Mouse (Mus musculus): Measurements from ENCODE around the gene Slc31a1. TPM values are rescaled to one million over a fixed set of nuclear protein-coding genes. Genes with fewer than 3 reads are reported as not detected.

The Slc31a1 gene
- polyA plus RNA-seq, 1 experiment from 2014 or later: 48.9 TPM

DNA sequence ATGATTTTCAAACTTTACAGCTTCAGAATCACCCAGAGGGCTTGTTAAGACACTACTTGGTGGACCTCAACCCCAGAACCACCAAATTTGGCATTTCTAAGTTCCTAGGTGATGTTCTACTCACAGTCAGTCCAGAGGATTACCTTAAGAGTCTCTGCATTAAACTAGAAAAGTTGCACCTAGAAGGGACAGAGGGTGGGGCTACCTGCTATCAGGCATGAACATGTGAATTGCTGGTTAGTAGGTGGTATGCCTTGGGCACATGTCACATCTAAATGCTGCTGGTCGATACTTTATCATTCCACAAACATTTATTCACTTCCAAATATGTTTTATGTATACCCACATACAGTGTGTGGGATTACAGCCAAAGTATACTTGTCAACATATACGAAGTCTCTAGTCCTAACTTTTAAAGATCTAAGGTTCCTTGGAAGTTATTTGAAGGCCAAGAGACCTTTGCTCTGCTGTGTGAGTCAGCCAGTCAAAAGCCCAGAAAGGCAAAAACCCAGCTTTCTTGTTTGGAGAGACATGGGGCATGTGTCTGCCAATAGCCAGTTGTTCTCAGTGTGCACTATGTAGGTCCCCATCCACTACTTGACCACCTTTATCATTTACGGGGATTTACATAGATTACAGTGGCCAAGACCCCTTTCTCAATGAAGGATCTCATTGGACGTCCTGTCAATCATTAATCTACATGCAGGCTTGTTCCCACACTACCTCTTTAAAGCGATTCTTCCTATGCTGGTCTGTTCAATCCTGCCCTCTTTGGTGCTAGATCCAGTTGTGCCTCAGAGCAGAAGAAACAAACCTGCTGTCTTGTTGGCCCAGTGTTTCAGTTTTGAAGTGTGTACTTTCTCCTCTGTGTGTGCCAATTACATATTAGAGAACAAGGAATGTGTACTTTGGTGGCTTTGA is 29.3 kb downstream of the Slc31a1 start:
- Histone ChIP-seq H3K27me3 (ENCODE audit: control insufficient read depth, insufficient read depth, low read length) (no peaks in the 10 kb centered on the region), H3K36me3 (replicated peaks; ENCODE audit: control insufficient read depth, insufficient read depth) (peaks cover 68% of the 10 kb centered on the region), H3K27ac (no peak overlapping the region), H3K9me3 (ENCODE audit: control insufficient read depth, low read length) (no peaks in the 10 kb centered on the region), H3K4me3 (replicated peaks; ENCODE audit: low read length) (no peak overlapping the region), H3K4me2 (replicated peaks) (no peak overlapping the region), H3K9ac (no peak overlapping the region), H3K4me1 (replicated peaks; ENCODE audit: control insufficient read depth, insufficient read depth, low read length) (no peaks in the 10 kb centered on the region)
- DNase-seq (ENCODE audit: low spot score) (no peak), ATAC-seq (ENCODE audit: low FRiP score) (no peak)
- 91% methylated on average over 5 of the region's 5 CpGs for WGBS

DNA sequence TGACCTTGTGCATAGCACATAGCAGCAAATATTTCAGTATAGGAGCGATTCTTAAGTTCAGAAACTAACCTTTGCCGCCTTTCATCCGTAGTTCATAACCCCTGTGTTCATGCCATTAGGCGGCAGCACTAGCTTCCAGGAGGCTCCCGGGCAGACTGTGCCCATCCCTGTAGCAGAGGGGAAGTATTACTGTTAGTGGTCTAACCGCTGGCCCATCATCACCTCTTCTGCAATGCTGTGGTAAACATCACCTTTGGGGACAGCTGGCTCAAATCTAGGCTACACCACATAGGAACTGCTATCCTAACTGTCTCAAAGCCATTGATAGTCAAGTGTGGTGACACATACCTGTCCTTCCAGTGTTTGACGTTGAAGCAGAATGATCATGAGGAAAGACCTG is 31.4 kb downstream of the Slc31a1 start:
- Histone ChIP-seq H3K4me1 (replicated peaks; ENCODE audit: control insufficient read depth, insufficient read depth, low read length) (no peaks in the 10 kb centered on the region), H3K27me3 (ENCODE audit: control insufficient read depth, insufficient read depth, low read length) (no peaks in the 10 kb centered on the region), H3K36me3 (replicated peaks; ENCODE audit: control insufficient read depth, insufficient read depth) (peaks cover 83% of the 10 kb centered on the region), H3K9ac (no peak overlapping the region), H3K27ac (no peak overlapping the region), H3K4me2 (replicated peaks) (no peak overlapping the region), H3K4me3 (replicated peaks; ENCODE audit: low read length) (no peak overlapping the region), H3K9me3 (ENCODE audit: control insufficient read depth, low read length) (no peaks in the 10 kb centered on the region)
- no peak for ATAC-seq (ENCODE audit: low FRiP score)
- WGBS: 92% methylated on average over 7 of the region's 7 CpGs
- no peak for DNase-seq (ENCODE audit: low spot score)

DNA sequence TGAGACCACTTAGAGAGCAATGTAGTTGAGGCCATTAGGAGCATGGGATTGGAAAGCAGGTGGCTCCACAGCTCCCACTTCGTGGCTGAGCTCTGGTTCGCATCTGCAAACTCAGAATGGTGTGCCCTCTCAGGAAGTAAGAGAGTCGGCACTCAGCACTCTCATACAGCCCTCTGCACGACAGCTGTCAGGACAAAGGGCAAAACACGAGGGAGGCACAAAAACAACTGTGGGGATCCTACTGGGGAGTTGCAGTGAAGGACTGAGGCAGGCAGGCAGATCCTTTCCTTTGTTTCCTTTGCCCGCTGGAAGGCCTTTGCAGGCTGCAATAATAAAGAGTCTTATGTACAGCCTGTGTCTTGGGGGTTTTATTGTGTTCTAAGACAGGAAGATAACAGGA is 32.9 kb downstream of the Slc31a1 start:
- WGBS: 15% methylated on average over 6 of the region's 6 CpGs
- ATAC-seq (ENCODE audit: low FRiP score) (no peak), DNase-seq (ENCODE audit: low spot score) (no peak)
- Histone ChIP-seq H3K27ac (no peak overlapping the region), H3K9me3 (ENCODE audit: control insufficient read depth, low read length) (no peaks in the 10 kb centered on the region), H3K4me1 (replicated peaks; ENCODE audit: control insufficient read depth, insufficient read depth, low read length) (no peaks in the 10 kb centered on the region), H3K27me3 (ENCODE audit: control insufficient read depth, insufficient read depth, low read length) (no peaks in the 10 kb centered on the region), H3K36me3 (replicated peaks; ENCODE audit: control insufficient read depth, insufficient read depth) (peaks cover 86% of the 10 kb centered on the region), H3K4me2 (replicated peaks) (no peak overlapping the region), H3K4me3 (replicated peaks; ENCODE audit: low read length) (no peak overlapping the region), H3K9ac (no peak overlapping the region)

DNA sequence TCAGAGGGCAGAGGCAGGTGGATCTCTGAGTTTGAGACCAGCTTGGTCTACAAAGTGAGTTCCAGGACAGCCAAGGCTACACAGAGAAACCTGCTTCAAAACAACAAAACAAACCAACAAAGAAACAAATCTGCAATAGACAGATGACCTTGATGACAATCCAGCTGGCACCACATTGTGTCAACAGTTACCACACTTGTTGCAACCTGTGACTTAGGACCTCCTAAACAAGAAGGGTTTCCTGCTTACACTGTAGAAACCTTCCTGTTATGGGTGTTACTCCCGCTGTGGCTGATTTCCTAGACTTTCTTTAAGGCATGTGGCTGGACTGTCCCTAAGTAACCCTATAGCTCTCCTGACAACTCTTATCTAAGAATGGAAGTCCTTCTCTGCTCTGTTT is 35.3 kb downstream of the Slc31a1 start:
- Histone ChIP-seq H3K36me3 (replicated peaks; ENCODE audit: control insufficient read depth, insufficient read depth) (peaks cover 87% of the 10 kb centered on the region), H3K9me3 (ENCODE audit: control insufficient read depth, low read length) (no peaks in the 10 kb centered on the region), H3K27ac (no peak overlapping the region), H3K27me3 (ENCODE audit: control insufficient read depth, insufficient read depth, low read length) (no peaks in the 10 kb centered on the region), H3K4me1 (replicated peaks; ENCODE audit: control insufficient read depth, insufficient read depth, low read length) (no peaks in the 10 kb centered on the region), H3K4me3 (replicated peaks; ENCODE audit: low read length) (no peak overlapping the region), H3K4me2 (replicated peaks) (no peak overlapping the region), H3K9ac (no peak overlapping the region)
- DNase-seq (ENCODE audit: low spot score) (no peak), ATAC-seq (ENCODE audit: low FRiP score) (no peak)
- 93% methylated on average over 1 of the region's 1 CpGs for WGBS

DNA sequence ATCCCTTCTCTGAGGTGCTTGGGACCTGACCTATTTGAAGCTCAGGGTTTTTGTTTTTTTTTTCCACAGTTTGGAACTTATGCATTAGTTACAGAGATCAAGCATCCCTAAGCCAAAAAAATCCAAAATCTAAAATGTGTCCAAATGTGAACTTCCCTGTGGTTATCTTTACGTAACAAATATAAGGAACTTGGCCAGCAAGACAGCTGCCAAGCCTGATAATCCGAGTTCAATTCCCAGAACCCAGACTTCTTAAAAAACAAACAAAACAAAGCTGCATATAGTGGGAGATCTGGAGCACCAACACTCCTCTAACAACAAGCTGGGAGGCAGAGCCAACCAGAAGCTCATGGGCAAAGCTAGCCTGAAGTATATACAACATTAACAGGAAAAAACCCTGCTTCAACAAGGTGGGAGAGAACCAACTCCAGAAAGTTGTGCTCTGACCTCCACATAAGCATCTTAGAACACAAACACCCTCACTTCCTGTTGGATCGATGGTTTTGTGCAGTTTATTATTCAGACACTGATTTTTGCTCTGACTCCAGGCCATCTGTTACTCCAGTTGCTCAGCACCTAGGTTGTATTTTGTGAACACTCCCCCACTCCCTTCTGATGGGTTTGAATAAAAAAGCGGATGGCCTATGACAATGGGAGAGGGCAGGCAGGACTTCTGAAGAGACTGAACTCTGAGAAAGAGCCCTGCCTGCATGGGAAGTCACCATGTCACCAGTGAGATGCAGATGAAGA is 37.3 kb downstream of the Slc31a1 start:
- no peak for ATAC-seq (ENCODE audit: low FRiP score)
- Histone ChIP-seq H3K4me2 (replicated peaks) (no peak overlapping the region), H3K9ac (no peak overlapping the region), H3K27me3 (ENCODE audit: control insufficient read depth, insufficient read depth, low read length) (no peaks in the 10 kb centered on the region), H3K4me3 (replicated peaks; ENCODE audit: low read length) (no peak overlapping the region), H3K36me3 (replicated peaks; ENCODE audit: control insufficient read depth, insufficient read depth) (peaks cover 90% of the 10 kb centered on the region), H3K4me1 (replicated peaks; ENCODE audit: control insufficient read depth, insufficient read depth, low read length) (no peaks in the 10 kb centered on the region), H3K9me3 (ENCODE audit: control insufficient read depth, low read length) (no peaks in the 10 kb centered on the region), H3K27ac (no peak overlapping the region)
- no peak for DNase-seq (ENCODE audit: low spot score)
- 88% methylated on average over 4 of the region's 4 CpGs for WGBS

DNA sequence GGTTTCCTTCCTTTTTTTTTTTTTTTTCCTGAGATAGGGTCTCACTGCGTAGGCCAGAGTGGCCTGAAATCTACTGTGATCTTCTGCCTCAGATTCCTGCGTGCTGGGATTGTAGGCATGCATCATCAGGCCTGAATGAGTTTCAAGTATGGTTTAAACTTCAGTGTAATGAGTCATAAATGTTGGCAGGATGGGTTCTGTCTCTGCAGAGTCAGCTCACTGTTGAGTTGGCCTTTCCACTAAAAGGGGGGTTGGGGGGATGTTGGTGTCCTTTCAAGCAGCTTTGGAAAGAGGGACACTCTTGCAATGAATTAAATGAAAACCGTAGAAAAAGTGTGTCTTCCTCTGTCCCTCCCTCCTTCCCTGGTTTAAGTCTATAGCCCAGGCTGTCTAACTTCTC is 38.4 kb downstream of the Slc31a1 start:
- 93% methylated on average over 3 of the region's 3 CpGs for WGBS
- Histone ChIP-seq H3K9ac (no peak overlapping the region), H3K4me3 (replicated peaks; ENCODE audit: low read length) (no peak overlapping the region), H3K4me2 (replicated peaks) (no peak overlapping the region), H3K36me3 (replicated peaks; ENCODE audit: control insufficient read depth, insufficient read depth) (peaks cover 85% of the 10 kb centered on the region), H3K27ac (no peak overlapping the region), H3K4me1 (replicated peaks; ENCODE audit: control insufficient read depth, insufficient read depth, low read length) (no peaks in the 10 kb centered on the region), H3K9me3 (ENCODE audit: control insufficient read depth, low read length) (no peaks in the 10 kb centered on the region), H3K27me3 (ENCODE audit: control insufficient read depth, insufficient read depth, low read length) (no peaks in the 10 kb centered on the region)
- DNase-seq (ENCODE audit: low spot score) (no peak), ATAC-seq (ENCODE audit: low FRiP score) (no peak)

DNA sequence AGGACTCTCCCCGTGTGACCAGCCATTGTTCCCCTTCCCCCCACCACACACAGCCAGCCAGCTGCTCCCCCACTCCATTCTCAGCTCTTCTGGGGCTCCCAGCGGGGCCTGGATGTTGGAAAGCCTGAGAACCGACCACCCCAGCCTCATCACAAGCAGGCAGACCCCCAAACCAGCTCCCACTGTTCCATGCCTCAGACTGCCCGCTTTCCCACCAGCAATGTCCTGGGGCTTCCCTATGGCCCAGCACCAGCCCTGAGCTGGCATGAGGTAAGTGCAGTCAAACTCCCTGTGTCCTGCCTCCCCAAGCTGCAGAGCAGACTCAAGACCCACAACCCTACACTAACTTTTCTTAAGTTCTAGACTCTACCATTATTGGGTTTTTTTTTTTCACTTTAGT is 45.6 kb downstream of the Slc31a1 start:
- WGBS: 73% methylated on average over 4 of the region's 4 CpGs
- Histone ChIP-seq H3K4me3 (replicated peaks; ENCODE audit: low read length) (no peak overlapping the region), H3K9me3 (ENCODE audit: control insufficient read depth, low read length) (no peaks in the 10 kb centered on the region), H3K9ac (no peak overlapping the region), H3K36me3 (replicated peaks; ENCODE audit: control insufficient read depth, insufficient read depth) (peaks cover 27% of the 10 kb centered on the region), H3K4me1 (replicated peaks; ENCODE audit: control insufficient read depth, insufficient read depth, low read length) (peaks cover 27% of the 10 kb centered on the region; the same call in 1 of the 2 replicates), H3K27ac (no peak overlapping the region), H3K4me2 (replicated peaks) (no peak overlapping the region), H3K27me3 (ENCODE audit: control insufficient read depth, insufficient read depth, low read length) (no peaks in the 10 kb centered on the region)
- DNase-seq (ENCODE audit: low spot score): no peak
- ATAC-seq (ENCODE audit: low FRiP score): no peak

DNA sequence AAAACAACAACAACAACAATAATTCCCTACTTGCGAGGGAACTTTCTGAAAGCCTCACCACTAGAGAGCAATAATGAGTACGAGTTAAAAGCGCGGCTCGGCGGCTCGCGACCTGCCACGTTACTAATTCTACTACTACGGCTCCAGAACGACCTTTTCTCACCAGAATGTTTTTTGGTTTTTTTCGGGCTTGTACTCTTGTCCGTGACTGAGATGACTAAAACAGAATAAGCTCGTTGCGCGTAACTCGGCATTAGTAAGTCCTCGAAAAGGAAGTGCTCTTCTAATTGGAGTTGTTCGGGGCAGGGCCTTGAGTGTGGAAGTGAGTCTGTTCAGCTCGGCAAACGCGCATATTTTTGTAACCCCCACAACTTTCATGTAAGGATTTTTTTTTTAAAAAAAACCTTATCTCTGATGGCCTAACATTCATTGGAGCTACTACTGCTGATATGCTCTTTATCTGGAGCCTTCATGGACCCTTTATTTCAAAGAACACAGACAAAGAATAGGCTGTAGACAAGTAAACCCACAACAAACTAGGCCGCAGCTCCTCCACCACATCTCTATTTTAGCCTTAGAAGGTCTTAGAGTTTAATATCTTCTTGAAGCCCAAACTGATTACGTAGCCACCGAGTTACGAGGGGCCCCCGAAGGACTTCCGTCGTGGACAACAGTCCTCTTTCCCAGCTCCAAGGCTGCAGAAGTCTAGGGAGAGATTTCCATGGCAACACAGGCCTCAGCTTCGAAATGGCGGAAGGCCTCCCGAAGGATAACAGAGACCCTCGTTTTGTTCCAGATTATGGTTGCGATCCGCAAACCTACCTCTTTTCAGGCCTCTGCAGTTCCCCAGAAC is 47.4 kb downstream of the Slc31a1 start:
- Histone ChIP-seq H3K4me3 (replicated peaks; ENCODE audit: low read length) (peak overlapping the region; percentile 74), H3K4me1 (replicated peaks; ENCODE audit: control insufficient read depth, insufficient read depth, low read length) (peaks cover 27% of the 10 kb centered on the region; the same call in 1 of the 2 replicates), H3K4me2 (replicated peaks) (peak overlapping the region; percentile 44), H3K36me3 (replicated peaks; ENCODE audit: control insufficient read depth, insufficient read depth) (peaks cover 27% of the 10 kb centered on the region), H3K9ac (peak overlapping the region; percentile 77), H3K9me3 (ENCODE audit: control insufficient read depth, low read length) (no peaks in the 10 kb centered on the region), H3K27me3 (ENCODE audit: control insufficient read depth, insufficient read depth, low read length) (no peaks in the 10 kb centered on the region), H3K27ac (peak overlapping the region; percentile 48)
- under 1% methylated on average over 35 of the region's 35 CpGs for WGBS
- DNase-seq (ENCODE audit: low spot score) (peak; percentile 72), ATAC-seq (ENCODE audit: low FRiP score) (peak; percentile 66)
